In genomic region chr10:34207503-34207850, GRCm38 (mm10) we compare ENCODE assay signal across 8 mouse cellular contexts. TPM values are rescaled to one million over a fixed set of nuclear protein-coding genes. Genes with fewer than 3 reads are reported as not detected.
DNase-seq lines count a peak whose midpoint lies in the region; ATAC-seq and TF ChIP-seq lines count a peak whose summit lies in the region.

Dse (minus strand) TSS chr10:34207715.

- H3K4me2 ChIP-seq in heart, embryonic 15.5 days: peak within 1 kb of the TSS; percentile 90
- H3K4me2 ChIP-seq in liver, postnatal 0 days (ENCODE audit: low read depth, low read length): peak within 1 kb of the TSS; percentile 84

- no peaks in the 10 kb centered on the region for H3K36me3 ChIP-seq in heart, adult 2 months (ENCODE audit: control insufficient read depth, insufficient read depth, low read length)
- H3K36me3 ChIP-seq in heart, embryonic 15.5 days: no peaks in the 10 kb centered on the region
- H3K36me3 ChIP-seq in liver, postnatal 0 days (replicated peaks; ENCODE audit: insufficient read depth, low read length): no peaks in the 10 kb centered on the region

- H3K9ac ChIP-seq in heart, adult 2 months (ENCODE audit: low read depth, low read length): peak within 1 kb of the TSS; percentile 77
- H3K9ac ChIP-seq in heart, embryonic 15.5 days: peak within 1 kb of the TSS; percentile 80
- H3K9ac ChIP-seq in liver, postnatal 0 days (replicated peaks): peak within 1 kb of the TSS; percentile 73

- peak within 1 kb of the TSS; percentile 77 for H3K27ac ChIP-seq in heart, adult 2 months
- H3K27ac ChIP-seq in heart, embryonic 15.5 days: peak within 1 kb of the TSS; percentile 86
- H3K27ac ChIP-seq in liver, postnatal 0 days (ENCODE audit: low read depth): peak within 1 kb of the TSS; percentile 82

- no peak for TF ChIP-seq CTCF in heart, adult 2 months (IDR thresholded peaks at IDR 0.05)
- no peak for TF ChIP-seq CTCF in liver, postnatal 0 days (IDR thresholded peaks at IDR 0.05; ENCODE audit: low read depth)

- no peaks in the 10 kb centered on the region for H3K4me1 ChIP-seq in heart, adult 2 months (ENCODE audit: control insufficient read depth, insufficient read depth, low read length)
- H3K4me1 ChIP-seq in heart, embryonic 15.5 days (replicated peaks): peaks cover 5% of the 10 kb centered on the region
- peaks cover 8% of the 10 kb centered on the region; the same call in 1 of the 2 replicates for H3K4me1 ChIP-seq in liver, postnatal 0 days (ENCODE audit: insufficient read depth)

- H3K9me3 ChIP-seq in heart, embryonic 15.5 days (replicated peaks): no peaks in the 10 kb centered on the region
- H3K9me3 ChIP-seq in liver, postnatal 0 days (ENCODE audit: low read length): no peaks in the 10 kb centered on the region

- intact Hi-C loops in heart, adult 2 months (cut with DNase I): no loop called here
- intact Hi-C loops in heart, postnatal 36 days (cut with DNase I): loop anchor here (2.0 to 5.0 kb wide), 3 partner anchors 23 to 80 kb away; partner anchors contain the start of genes Calhm6 and Tspyl1

- under 1% methylated on average over 14 of the region's 14 CpGs for WGBS in heart, adult 2 months
- WGBS in heart, embryonic 15.5 days: 0% methylated on average over 14 of the region's 14 CpGs
- WGBS in liver, postnatal 0 days (ENCODE audit: insufficient replicate concordance): 4% methylated on average over 14 of the region's 14 CpGs

- no peaks in the 10 kb centered on the region for H3K27me3 ChIP-seq in heart, adult 2 months (ENCODE audit: control insufficient read depth, insufficient read depth, low read length)
- H3K27me3 ChIP-seq in heart, embryonic 15.5 days: no peaks in the 10 kb centered on the region
- peaks cover 12% of the 10 kb centered on the region for H3K27me3 ChIP-seq in liver, postnatal 0 days (ENCODE audit: insufficient read depth, low read length)

- no peak for TF ChIP-seq EP300 in heart, adult 2 months (IDR thresholded peaks at IDR 0.05; ENCODE audit: insufficient read depth, low read depth, low read length)
- no peak for TF ChIP-seq EP300 in liver, postnatal 0 days (IDR thresholded peaks at IDR 0.05; ENCODE audit: low read depth)

- ATAC-seq in heart, embryonic 15.5 days (replicated peaks; ENCODE audit: insufficient number of reproducible peaks, insufficient read depth, low FRiP score, low read depth): peak; percentile 32
- ATAC-seq in liver, postnatal 0 days: 0 out of 2 replicates have a peak, but pooled peaks have one; percentile 7
- ATAC-seq in megakaryocyte progenitor cell, adult 5-6 weeks (replicated peaks; ENCODE audit: poor library complexity): no peak

- no peak for DNase-seq in heart, adult 2 months
- no peak for DNase-seq in heart, postnatal 36 days
- DNase-seq in urinary bladder, adult 18-20 months (ENCODE audit: low spot score in 2 of 2): peak; percentile 15 to 16
- no peak for DNase-seq in urinary bladder, postnatal 10 days (ENCODE audit: low spot score)
- no peak for DNase-seq in liver, postnatal 0 days
- DNase-seq in right cerebral cortex, postnatal 25 days: peak; percentile 12

- peak within 1 kb of the TSS; percentile 73 for H3K4me3 ChIP-seq in heart, adult 2 months
- H3K4me3 ChIP-seq in heart, embryonic 15.5 days: peak within 1 kb of the TSS; percentile 74
- peak within 1 kb of the TSS; percentile 66 for H3K4me3 ChIP-seq in liver, postnatal 0 days (ENCODE audit: low read depth, low read length)

- TF ChIP-seq POLR2A in heart, adult 2 months (IDR thresholded peaks at IDR 0.05; ENCODE audit: insufficient read depth, low read depth, low read length): no peak

- H3K79me2 ChIP-seq in heart, adult 2 months (replicated peaks; ENCODE audit: control insufficient read depth, insufficient read depth, low read length): no peaks in the 10 kb centered on the region

RNA-seq across cellular contexts. Expression of gene Dse, which starts in this region (rescaled TPM):
- total RNA-seq in heart, adult 2 months (2021): 1 to 10 TPM; 4.3 to 5.0 TPM
- polyA plus RNA-seq in heart, adult 2 months (2012; rRNA removed): 3.2 and 5.2 TPM in 2 replicates
- total RNA-seq in heart, postnatal 36 days (2021): 1 to 10 TPM; 5.8 to 6.4 TPM
- 12.4 and 16.1 TPM in 2 replicates for polyA plus RNA-seq in heart, embryonic 15.5 days (2015; fragmentation: Nextera tagmentation; extraction: Ambion mirVana)
- 5.6 and 5.8 TPM in 2 replicates for polyA plus RNA-seq in liver, postnatal 0 days (2015; fragmentation: Nextera tagmentation; extraction: Ambion mirVana)
- 1.1 and 1.3 TPM in 2 replicates for total RNA-seq in megakaryocyte progenitor cell, adult 5-6 weeks (2015)
- total RNA-seq in megakaryocyte progenitor cell, adult 5-6 weeks (2017): 0.79 and 0.91 TPM in 2 replicates

Comparison
In these comparisons a context has a peak if more than half of its experiments do, and no peak if none do; other contexts are left out.
1. DNase-seq: peak in urinary bladder, adult 18-20 months (2 of 2) and right cerebral cortex, postnatal 25 days (single experiment); none in heart, adult 2 months (0 of 2), heart, postnatal 36 days (0 of 2), urinary bladder, postnatal 10 days (single experiment) and liver, postnatal 0 days (single experiment).
2. Peak in every context shown above with its lines, with median percentiles within 50 percentile points of each other: H3K27ac ChIP-seq, H3K4me3 ChIP-seq and H3K9ac ChIP-seq.